Mouse (Mus musculus): ENCODE data around the gene Gpr68. TPM values are rescaled to one million over a fixed set of nuclear protein-coding genes. Genes with fewer than 3 reads are reported as not detected.

Gpr68 gene
- polyA plus RNA-seq, 1 experiment from 2014 or later, result 0.21 TPM

- TF ChIP-seq EP300 (IDR thresholded peaks at IDR 0.05) (no peak), CTCF (IDR thresholded peaks at IDR 0.05) (no peak)
- ATAC-seq (no peak), DNase-seq (ENCODE audit: low spot score) (no peak)
- Histone ChIP-seq H3K4me3 (ENCODE audit: low read depth, low read length) (peak overlapping the region; percentile 20), H3K9ac (replicated peaks; ENCODE audit: low read depth) (no peak overlapping the region), H3K4me2 (replicated peaks; ENCODE audit: low read depth, low read length) (peak overlapping the region; percentile 60), H3K9me3 (ENCODE audit: low read length) (no peaks in the 10 kb centered on the region), H3K27me3 (replicated peaks; ENCODE audit: insufficient read depth, low read length) (0 out of 2 replicates have a peak, but pooled peaks cover 5% of the 10 kb centered on the region), H3K36me3 (ENCODE audit: insufficient read depth, low read length) (no peaks in the 10 kb centered on the region), H3K4me1 (ENCODE audit: insufficient read depth, low read depth, low read length) (peaks cover 5% of the 10 kb centered on the region; the same call in 1 of the 2 replicates), H3K27ac (ENCODE audit: low read length) (no peak overlapping the region)
- 23% methylated on average over 10 of the region's 10 CpGs for WGBS
Observed at GRCm38 (mm10) chr12:100908298-100909034, 468 bp upstream of the Gpr68 start.

- TF ChIP-seq CTCF (IDR thresholded peaks at IDR 0.05) (no peak), EP300 (IDR thresholded peaks at IDR 0.05) (no peak)
- H3K4me3 ChIP-seq (ENCODE audit: low read depth, low read length), result no peak overlapping the region
- H3K9ac ChIP-seq (replicated peaks; ENCODE audit: low read depth), result no peak overlapping the region
- H3K27me3 ChIP-seq (replicated peaks; ENCODE audit: insufficient read depth, low read length), result 0 out of 2 replicates have a peak, but pooled peaks cover 5% of the 10 kb centered on the region
- 80% methylated on average over 5 of the region's 5 CpGs for WGBS
- peaks cover 5% of the 10 kb centered on the region; the same call in 1 of the 2 replicates for H3K4me1 ChIP-seq (ENCODE audit: insufficient read depth, low read depth, low read length)
- ATAC-seq (no peak), DNase-seq (ENCODE audit: low spot score) (no peak)
- H3K36me3 ChIP-seq (ENCODE audit: insufficient read depth, low read length), result no peaks in the 10 kb centered on the region
- H3K9me3 ChIP-seq (ENCODE audit: low read length), result no peaks in the 10 kb centered on the region
- no peak overlapping the region for H3K4me2 ChIP-seq (replicated peaks; ENCODE audit: low read depth, low read length)
- H3K27ac ChIP-seq (ENCODE audit: low read length), result no peak overlapping the region
Observed at GRCm38 (mm10) chr12:100906861-100907260, 1.1 kb downstream of the Gpr68 start.

- H3K4me3 ChIP-seq (ENCODE audit: low read depth, low read length), result no peak overlapping the region
- ATAC-seq, result no peak
- TF ChIP-seq EP300 (IDR thresholded peaks at IDR 0.05) (no peak), CTCF (IDR thresholded peaks at IDR 0.05) (no peak)
- 0 out of 2 replicates have a peak, but pooled peaks cover 16% of the 10 kb centered on the region for H3K27me3 ChIP-seq (replicated peaks; ENCODE audit: insufficient read depth, low read length)
- WGBS, result 71% methylated on average over 9 of the region's 9 CpGs
- H3K4me1 ChIP-seq (ENCODE audit: insufficient read depth, low read depth, low read length), result peaks cover 5% of the 10 kb centered on the region; the same call in 1 of the 2 replicates
- H3K9ac ChIP-seq (replicated peaks; ENCODE audit: low read depth), result no peak overlapping the region
- H3K4me2 ChIP-seq (replicated peaks; ENCODE audit: low read depth, low read length), result no peak overlapping the region
- H3K36me3 ChIP-seq (ENCODE audit: insufficient read depth, low read length), result no peaks in the 10 kb centered on the region
- no peak for DNase-seq (ENCODE audit: low spot score)
- no peak overlapping the region for H3K27ac ChIP-seq (ENCODE audit: low read length)
- H3K9me3 ChIP-seq (ENCODE audit: low read length), result no peaks in the 10 kb centered on the region
Observed at GRCm38 (mm10) chr12:100903761-100904160, 4.2 kb downstream of the Gpr68 start.

- Histone ChIP-seq H3K27ac (ENCODE audit: low read length) (no peak overlapping the region), H3K9ac (replicated peaks; ENCODE audit: low read depth) (no peak overlapping the region), H3K4me2 (replicated peaks; ENCODE audit: low read depth, low read length) (no peak overlapping the region), H3K9me3 (ENCODE audit: low read length) (no peaks in the 10 kb centered on the region), H3K4me3 (ENCODE audit: low read depth, low read length) (no peak overlapping the region), H3K36me3 (ENCODE audit: insufficient read depth, low read length) (no peaks in the 10 kb centered on the region), H3K4me1 (ENCODE audit: insufficient read depth, low read depth, low read length) (no peaks in the 10 kb centered on the region), H3K27me3 (replicated peaks; ENCODE audit: insufficient read depth, low read length) (peaks cover 24% of the 10 kb centered on the region)
- DNase-seq (ENCODE audit: low spot score), result no peak
- no peak for ATAC-seq
- TF ChIP-seq CTCF (IDR thresholded peaks at IDR 0.05), result no peak
- no peak for TF ChIP-seq EP300 (IDR thresholded peaks at IDR 0.05)
- 58% methylated on average over 6 of the region's 6 CpGs for WGBS
Observed at GRCm38 (mm10) chr12:100901386-100901785, 6.6 kb downstream of the Gpr68 start.

- DNase-seq (ENCODE audit: low spot score), result no peak
- H3K27me3 ChIP-seq (replicated peaks; ENCODE audit: insufficient read depth, low read length), result peaks cover 24% of the 10 kb centered on the region
- no peak for ATAC-seq
Observed at GRCm38 (mm10) chr12:100900901-100901300, 7.1 kb downstream of the Gpr68 start.

GRCm38 (mm10) chr12:100899111-100899640 is 8.8 kb downstream of the Gpr68 start:
- H3K4me2 ChIP-seq (replicated peaks; ENCODE audit: low read depth, low read length), result peak overlapping the region; percentile 33
- no peaks in the 10 kb centered on the region for H3K36me3 ChIP-seq (ENCODE audit: insufficient read depth, low read length)
- H3K9ac ChIP-seq (replicated peaks; ENCODE audit: low read depth), result no peak overlapping the region
- H3K9me3 ChIP-seq (ENCODE audit: low read length), result no peaks in the 10 kb centered on the region
- TF ChIP-seq CTCF (IDR thresholded peaks at IDR 0.05) (no peak), EP300 (IDR thresholded peaks at IDR 0.05) (no peak)
- ATAC-seq (no peak), DNase-seq (ENCODE audit: low spot score) (no peak)
- peak overlapping the region; percentile 12; the same call in 1 of the 2 replicates for H3K4me3 ChIP-seq (ENCODE audit: low read depth, low read length)
- H3K27me3 ChIP-seq (replicated peaks; ENCODE audit: insufficient read depth, low read length), result peaks cover 24% of the 10 kb centered on the region
- no peak overlapping the region for H3K27ac ChIP-seq (ENCODE audit: low read length)
- WGBS, result under 1% methylated on average over 30 of the region's 30 CpGs
- H3K4me1 ChIP-seq (ENCODE audit: insufficient read depth, low read depth, low read length), result no peaks in the 10 kb centered on the region

More at GRCm38 (mm10) chr12:100900901-100901300, 7.1 kb downstream of the Gpr68 start:
- Histone ChIP-seq H3K27ac (ENCODE audit: low read length) (no peak overlapping the region), H3K9ac (replicated peaks; ENCODE audit: low read depth) (no peak overlapping the region), H3K36me3 (ENCODE audit: insufficient read depth, low read length) (no peaks in the 10 kb centered on the region), H3K4me1 (ENCODE audit: insufficient read depth, low read depth, low read length) (no peaks in the 10 kb centered on the region), H3K4me2 (replicated peaks; ENCODE audit: low read depth, low read length) (no peak overlapping the region), H3K4me3 (ENCODE audit: low read depth, low read length) (no peak overlapping the region), H3K9me3 (ENCODE audit: low read length) (no peaks in the 10 kb centered on the region)
- no peak for TF ChIP-seq EP300 (IDR thresholded peaks at IDR 0.05)
- no peak for TF ChIP-seq CTCF (IDR thresholded peaks at IDR 0.05)
- WGBS, result 62% methylated on average over 6 of the region's 6 CpGs
